Mouse (Mus musculus): Measurements from ENCODE around the gene Ubap2. TPM values are rescaled to one million over a fixed set of nuclear protein-coding genes. Genes with fewer than 3 reads are reported as not detected.

The Ubap2 gene
- polyA plus RNA-seq, 1 experiment: 203 TPM

- H3K36me3 ChIP-seq (ENCODE audit: control insufficient read depth, insufficient read depth, low read length): 0 out of 2 replicates have a peak, but pooled peaks cover 1% of the 10 kb centered on the region
- H3K27me3 ChIP-seq (ENCODE audit: control insufficient read depth, insufficient read depth, low read length): no peaks in the 10 kb centered on the region
Observed at GRCm38 (mm10) chr4:41310567-41311563, 35.9 kb upstream of the Ubap2 start.

GRCm38 (mm10) chr4:41307406-41307805 is 32.5 kb upstream of the Ubap2 start:
- no peaks in the 10 kb centered on the region for H3K36me3 ChIP-seq (ENCODE audit: control insufficient read depth, insufficient read depth, low read length)
- H3K27ac ChIP-seq (ENCODE audit: control insufficient read depth, insufficient read depth, low read depth, low read length): no peak overlapping the region
- H3K27me3 ChIP-seq (ENCODE audit: control insufficient read depth, insufficient read depth, low read length): no peaks in the 10 kb centered on the region
- no peak overlapping the region for H3K4me3 ChIP-seq (ENCODE audit: control insufficient read depth, low read depth, low read length)
- no peak for TF ChIP-seq CTCF (IDR thresholded peaks at IDR 0.05; ENCODE audit: control insufficient read depth, insufficient read depth, insufficient replicate concordance, low read depth, low read length)
- no peak for TF ChIP-seq POLR2A (IDR thresholded peaks at IDR 0.05; ENCODE audit: control insufficient read depth, low read depth, low read length)
- no peaks in the 10 kb centered on the region for H3K4me1 ChIP-seq (ENCODE audit: control insufficient read depth, insufficient read depth, low read length)

More at GRCm38 (mm10) chr4:41310567-41311563, 35.9 kb upstream of the Ubap2 start:
- no peak overlapping the region for H3K27ac ChIP-seq (ENCODE audit: control insufficient read depth, insufficient read depth, low read depth, low read length)
- TF ChIP-seq CTCF (IDR thresholded peaks at IDR 0.05; ENCODE audit: control insufficient read depth, insufficient read depth, insufficient replicate concordance, low read depth, low read length) (no peak), POLR2A (IDR thresholded peaks at IDR 0.05; ENCODE audit: control insufficient read depth, low read depth, low read length) (no peak)
- H3K4me3 ChIP-seq (ENCODE audit: control insufficient read depth, low read depth, low read length): no peak overlapping the region
- peaks cover 8% of the 10 kb centered on the region for H3K4me1 ChIP-seq (ENCODE audit: control insufficient read depth, insufficient read depth, low read length)

GRCm38 (mm10) chr4:41304302-41304701 is 29.4 kb upstream of the Ubap2 start:
- TF ChIP-seq POLR2A (IDR thresholded peaks at IDR 0.05; ENCODE audit: control insufficient read depth, low read depth, low read length) (no peak), CTCF (IDR thresholded peaks at IDR 0.05; ENCODE audit: control insufficient read depth, insufficient read depth, insufficient replicate concordance, low read depth, low read length) (no peak)
- Histone ChIP-seq H3K27ac (ENCODE audit: control insufficient read depth, insufficient read depth, low read depth, low read length) (no peak overlapping the region), H3K4me3 (ENCODE audit: control insufficient read depth, low read depth, low read length) (no peak overlapping the region), H3K27me3 (ENCODE audit: control insufficient read depth, insufficient read depth, low read length) (no peaks in the 10 kb centered on the region), H3K4me1 (ENCODE audit: control insufficient read depth, insufficient read depth, low read length) (no peaks in the 10 kb centered on the region), H3K36me3 (ENCODE audit: control insufficient read depth, insufficient read depth, low read length) (no peaks in the 10 kb centered on the region; the same call in 1 of the 2 replicates)

GRCm38 (mm10) chr4:41303671-41304070 is 28.7 kb upstream of the Ubap2 start:
- Histone ChIP-seq H3K4me1 (ENCODE audit: control insufficient read depth, insufficient read depth, low read length) (no peaks in the 10 kb centered on the region), H3K36me3 (ENCODE audit: control insufficient read depth, insufficient read depth, low read length) (peaks cover 4% of the 10 kb centered on the region), H3K27ac (ENCODE audit: control insufficient read depth, insufficient read depth, low read depth, low read length) (no peak overlapping the region), H3K27me3 (ENCODE audit: control insufficient read depth, insufficient read depth, low read length) (no peaks in the 10 kb centered on the region), H3K4me3 (ENCODE audit: control insufficient read depth, low read depth, low read length) (no peak overlapping the region)
- no peak for TF ChIP-seq CTCF (IDR thresholded peaks at IDR 0.05; ENCODE audit: control insufficient read depth, insufficient read depth, insufficient replicate concordance, low read depth, low read length)
- TF ChIP-seq POLR2A (IDR thresholded peaks at IDR 0.05; ENCODE audit: control insufficient read depth, low read depth, low read length): no peak

- Histone ChIP-seq H3K27me3 (ENCODE audit: control insufficient read depth, insufficient read depth, low read length) (no peaks in the 10 kb centered on the region), H3K4me1 (ENCODE audit: control insufficient read depth, insufficient read depth, low read length) (no peaks in the 10 kb centered on the region), H3K27ac (ENCODE audit: control insufficient read depth, insufficient read depth, low read depth, low read length) (no peak overlapping the region), H3K36me3 (ENCODE audit: control insufficient read depth, insufficient read depth, low read length) (peaks cover 6% of the 10 kb centered on the region), H3K4me3 (ENCODE audit: control insufficient read depth, low read depth, low read length) (no peak overlapping the region)
- TF ChIP-seq CTCF (IDR thresholded peaks at IDR 0.05; ENCODE audit: control insufficient read depth, insufficient read depth, insufficient replicate concordance, low read depth, low read length) (no peak), POLR2A (IDR thresholded peaks at IDR 0.05; ENCODE audit: control insufficient read depth, low read depth, low read length) (no peak)
Observed at GRCm38 (mm10) chr4:41298976-41299375, 24.0 kb upstream of the Ubap2 start.

GRCm38 (mm10) chr4:41295960-41296359 is 21.0 kb upstream of the Ubap2 start:
- H3K4me3 ChIP-seq (ENCODE audit: control insufficient read depth, low read depth, low read length): no peak overlapping the region
- peaks cover 6% of the 10 kb centered on the region for H3K36me3 ChIP-seq (ENCODE audit: control insufficient read depth, insufficient read depth, low read length)
- TF ChIP-seq CTCF (IDR thresholded peaks at IDR 0.05; ENCODE audit: control insufficient read depth, insufficient read depth, insufficient replicate concordance, low read depth, low read length): no peak
- no peak for TF ChIP-seq POLR2A (IDR thresholded peaks at IDR 0.05; ENCODE audit: control insufficient read depth, low read depth, low read length)
- no peaks in the 10 kb centered on the region for H3K27me3 ChIP-seq (ENCODE audit: control insufficient read depth, insufficient read depth, low read length)
- no peak overlapping the region for H3K27ac ChIP-seq (ENCODE audit: control insufficient read depth, insufficient read depth, low read depth, low read length)
- no peaks in the 10 kb centered on the region for H3K4me1 ChIP-seq (ENCODE audit: control insufficient read depth, insufficient read depth, low read length)

GRCm38 (mm10) chr4:41295507-41295906 is 20.6 kb upstream of the Ubap2 start:
- peaks cover 6% of the 10 kb centered on the region for H3K36me3 ChIP-seq (ENCODE audit: control insufficient read depth, insufficient read depth, low read length)

More at GRCm38 (mm10) chr4:41295507-41295906, 20.6 kb upstream of the Ubap2 start:
- Histone ChIP-seq H3K4me3 (ENCODE audit: control insufficient read depth, low read depth, low read length) (no peak overlapping the region), H3K4me1 (ENCODE audit: control insufficient read depth, insufficient read depth, low read length) (no peaks in the 10 kb centered on the region), H3K27me3 (ENCODE audit: control insufficient read depth, insufficient read depth, low read length) (no peaks in the 10 kb centered on the region), H3K27ac (ENCODE audit: control insufficient read depth, insufficient read depth, low read depth, low read length) (no peak overlapping the region)
- TF ChIP-seq CTCF (IDR thresholded peaks at IDR 0.05; ENCODE audit: control insufficient read depth, insufficient read depth, insufficient replicate concordance, low read depth, low read length): no peak
- no peak for TF ChIP-seq POLR2A (IDR thresholded peaks at IDR 0.05; ENCODE audit: control insufficient read depth, low read depth, low read length)

Data from testis, adult 2 months (tissue).